Mouse (Mus musculus): Measurements from ENCODE around the gene Filip1.

DNA sequence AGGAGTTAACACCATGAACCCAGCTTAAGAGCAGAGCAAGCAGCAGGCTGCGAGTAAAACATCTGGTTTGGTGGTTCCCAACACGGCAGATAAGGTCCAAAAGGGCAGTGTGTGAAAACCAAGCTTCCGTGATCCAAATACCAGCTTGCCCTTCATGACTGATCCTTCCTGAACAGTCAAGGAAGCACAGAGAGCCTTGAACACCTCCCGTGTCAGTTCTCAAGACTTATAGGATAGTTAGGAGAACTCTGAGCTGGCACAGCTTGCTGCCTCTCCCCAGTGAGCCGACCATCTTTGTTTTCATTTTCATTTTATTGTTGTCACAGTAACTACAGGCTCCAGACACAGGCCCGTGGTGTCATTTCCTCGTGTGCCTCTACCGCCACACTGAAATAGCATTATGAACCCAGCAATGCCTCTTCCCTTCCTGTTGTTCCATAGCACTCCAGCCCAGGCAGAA lies 42.0 kb downstream of the Filip1 start:
- no peak for TF ChIP-seq POLR2A (IDR thresholded peaks at IDR 0.05; ENCODE audit: borderline replicate concordance, control insufficient read depth, low read depth, low read length)
- TF ChIP-seq CTCF (IDR thresholded peaks at IDR 0.05; ENCODE audit: control insufficient read depth, insufficient read depth, low read length) = no peak

All from bone marrow, adult 2 months (tissue).